Mouse (Mus musculus): ENCODE results near the gene Cstl1. TPM values are rescaled to one million over a fixed set of nuclear protein-coding genes. Genes with fewer than 3 reads are reported as not detected.

Gene Cstl1
- polyA plus RNA-seq (2017; shearing (Covaris generic)) = not detected

GRCm38 (mm10) chr2:148750058-148750457 is at the start of gene Cstl1:
Gene Cstl1, plus strand, starts transcription at chr2:148750358.

DNA sequence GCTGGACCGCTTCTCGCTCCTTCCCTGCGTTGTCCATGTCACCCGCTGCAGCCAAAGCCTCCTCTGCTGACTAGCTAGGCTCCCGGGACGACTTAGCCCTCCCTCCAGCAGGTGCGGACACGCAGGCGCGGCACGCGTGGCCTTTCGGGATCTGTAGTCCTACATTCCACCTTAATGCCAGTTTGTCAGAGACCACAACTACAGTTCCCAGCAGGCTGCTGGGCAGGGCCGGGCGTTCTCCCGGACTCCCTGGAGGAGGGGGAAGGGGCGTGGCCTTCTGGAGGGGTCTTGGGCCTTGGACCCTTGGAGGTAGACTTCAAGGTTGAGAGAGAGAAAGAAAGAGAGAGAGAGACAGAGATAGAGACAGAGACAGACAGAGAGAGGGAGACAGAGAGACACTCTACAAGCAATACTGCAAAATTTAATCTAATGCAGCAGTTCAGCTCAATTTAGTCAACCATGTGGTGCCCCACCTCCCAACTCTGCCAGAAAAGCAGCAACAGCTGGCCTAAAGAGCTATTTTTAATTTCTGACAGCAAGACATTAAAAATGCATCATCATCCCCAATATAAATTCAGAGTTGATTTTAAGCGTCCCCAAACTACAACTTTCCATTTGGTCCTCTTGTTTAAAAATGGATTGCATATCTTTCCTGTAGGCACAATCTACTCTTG is 17.7 kb upstream of the Cstl1 start, which contains the start of gene Napb:
TSS of gene Napb (minus strand) at position 141 of the 674 bp plus-strand sequence.

DNA sequence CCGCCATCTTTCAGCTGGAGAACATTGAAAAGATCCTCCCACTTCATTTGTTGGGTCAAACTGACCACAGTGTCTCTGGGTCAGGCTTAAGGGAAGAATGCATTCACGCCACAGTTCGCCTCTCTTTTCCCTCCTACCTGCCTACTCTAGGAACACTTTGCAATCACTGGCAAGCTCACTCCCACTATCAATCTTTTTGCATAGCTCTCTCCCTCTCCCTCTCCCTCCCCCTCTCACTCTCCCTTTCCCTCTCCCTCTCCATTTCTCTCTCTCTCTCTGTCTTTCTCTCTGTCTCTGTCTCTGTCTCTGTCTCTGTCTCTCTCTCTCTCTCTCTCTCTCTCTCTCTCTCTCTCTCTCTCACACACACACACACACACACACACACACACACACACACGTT is 21.2 kb downstream of the Cstl1 start, which contains the start of gene Cst11:
TSS of gene Cst11 (minus strand) at position 101 of the 400 bp plus-strand sequence.

GRCm38 (mm10) chr2:148781709-148782108 is 31.6 kb downstream of the Cstl1 start, which contains the start of gene 8030411F24Rik:
Gene 8030411F24Rik, plus strand, starts transcription at chr2:148782009.

DNA sequence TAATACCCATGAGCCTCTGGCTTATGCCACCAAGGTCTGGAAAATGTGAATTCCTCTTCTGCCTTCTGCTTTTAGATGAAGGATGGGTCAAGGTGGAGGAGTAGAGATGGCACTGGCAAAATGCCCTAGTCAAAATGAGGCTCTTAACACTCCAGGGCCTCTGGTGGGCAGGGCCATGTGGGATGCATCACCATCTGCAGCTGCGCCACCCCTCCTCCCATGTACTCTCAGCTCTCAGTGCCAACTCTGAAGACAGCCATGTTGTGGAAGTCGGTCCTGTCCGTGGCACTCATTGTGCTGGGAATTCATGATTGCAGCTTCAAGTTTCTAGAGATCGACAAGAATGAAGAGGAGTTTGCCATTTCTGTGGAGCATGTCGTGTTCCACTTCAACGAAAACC is 39.0 kb downstream of the Cstl1 start, which contains the start of gene Cst12:
TSS of gene Cst12 (plus strand) at position 220 of the 400 bp plus-strand sequence.

DNA sequence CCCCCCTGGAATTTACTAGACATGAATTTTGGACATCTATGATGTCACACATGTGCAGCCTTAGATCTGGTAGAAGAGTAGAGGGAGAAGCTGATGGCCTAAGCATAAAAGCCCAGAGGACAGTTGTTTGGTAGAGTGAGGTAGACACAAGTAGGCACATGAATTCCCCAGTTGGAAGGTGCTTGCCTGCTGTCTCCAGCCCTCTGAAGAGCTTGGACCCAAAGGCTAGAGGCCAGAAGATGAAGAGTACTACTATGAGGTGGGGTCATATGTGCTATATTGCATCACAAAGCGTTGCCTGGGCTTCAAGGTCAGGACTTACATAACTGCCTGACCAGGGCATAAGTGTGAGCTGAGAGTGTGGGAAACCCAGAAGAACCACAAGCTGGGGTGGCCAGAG is 48.3 kb downstream of the Cstl1 start, which contains the start of gene Cst8:
TSS of gene Cst8 (plus strand) at position 301 of the 400 bp plus-strand sequence.

Other genes starting within 250 kb of the Cstl1 start
- gene Nxt1, start 77.8 kb upstream of the Cstl1 start, polyA plus RNA-seq (2017; shearing (Covaris generic)) = 69.5 TPM
- gene Gzf1, start 69.3 kb upstream of the Cstl1 start, polyA plus RNA-seq (2017; shearing (Covaris generic)) = 22.5 TPM
- gene Napb, start 17.9 kb upstream of the Cstl1 start, polyA plus RNA-seq (2017; shearing (Covaris generic)) = 2.0 TPM
- not detected for gene Cst11, start 21.1 kb downstream of the Cstl1 start, polyA plus RNA-seq (2017; shearing (Covaris generic))
- not detected for gene 8030411F24Rik, start 31.7 kb downstream of the Cstl1 start, polyA plus RNA-seq (2017; shearing (Covaris generic))
- not detected for gene Cst12, start 39.0 kb downstream of the Cstl1 start, polyA plus RNA-seq (2017; shearing (Covaris generic))
- not detected for gene Cst8, start 48.4 kb downstream of the Cstl1 start, polyA plus RNA-seq (2017; shearing (Covaris generic))
- not detected for gene Cst13, start 69.7 kb downstream of the Cstl1 start, polyA plus RNA-seq (2017; shearing (Covaris generic))
- not detected for gene Cst9, start 84.8 kb downstream of the Cstl1 start, polyA plus RNA-seq (2017; shearing (Covaris generic))
- not detected for gene 9230104L09Rik, start 114.7 kb downstream of the Cstl1 start, polyA plus RNA-seq (2017; shearing (Covaris generic))
- 166 TPM for gene Cst3, start 125.3 kb downstream of the Cstl1 start, polyA plus RNA-seq (2017; shearing (Covaris generic))

All from inflammation-experienced regulatory T-cells, adult 16 weeks (primary cell).